Mouse (Mus musculus) kidney, adult 2 months (tissue): ENCODE measurements around the gene Gm11567. TPM values are rescaled to one million over a fixed set of nuclear protein-coding genes. Genes with fewer than 3 reads are reported as not detected.
"Not testable (repeated sequence)": the region's sequence is repeated elsewhere in the genome, so short reads cannot be mapped to it uniquely, and the experiment has no call there.

Source experiments
- DNase-seq: peaks from one replicate; pipeline ENCODE4 v3.0.0; 2021
- H3K27ac ChIP-seq: fragments of 200-500 bp; 2 replicates; pipeline ENCODE4 v1.5.1; 2012; ENCODE audit warnings: low read depth, low read length, control low read depth, inconsistent platforms; ENCODE audit not compliant: insufficient read depth
- H3K27me3 ChIP-seq: fragments of 200-500 bp; replicated peaks from 2 replicates; pipeline ENCODE4 v1.6.1; 2012; ENCODE audit warnings: mild to moderate bottlenecking, moderate library complexity, low read length, inconsistent platforms; ENCODE audit not compliant: control insufficient read depth, insufficient read depth
- H3K36me3 ChIP-seq: fragments of 200-500 bp; 2 replicates; pipeline ENCODE4 v1.6.1; 2012; ENCODE audit warnings: mild to moderate bottlenecking, moderate library complexity, low read length, inconsistent platforms; ENCODE audit not compliant: control insufficient read depth, insufficient read depth
- H3K4me1 ChIP-seq: fragments of 200-500 bp; 2 replicates; pipeline ENCODE4 v1.6.1; 2011; ENCODE audit warnings: low read length; ENCODE audit not compliant: control insufficient read depth, insufficient read depth
- H3K4me3 ChIP-seq: fragments of 200-500 bp; 2 replicates; pipeline ENCODE4 v1.5.1; 2011; ENCODE audit warnings: mild to moderate bottlenecking, low read depth, low read length, control low read depth; ENCODE audit not compliant: insufficient read depth
- CTCF ChIP-seq: fragments of 200-500 bp; conservative IDR thresholded peaks from 2 replicates; pipeline ENCODE4 v1.5.1; 2011; ENCODE audit warnings: low read depth, mild to moderate bottlenecking, control low read depth, low read length, moderate library complexity, mixed read lengths; ENCODE audit not compliant: insufficient read depth, insufficient read length
- POLR2A ChIP-seq: fragments of 200-500 bp; IDR thresholded peaks from one replicate; pipeline ENCODE4 v1.6.1; 2011; ENCODE audit warnings: low read depth, low read length, control low read depth
- WGBS: fragments of 180-500 bp; shearing (Covaris S2); methylation state at CpG from one replicate; pipeline ENCODE4 v1.1.7; 2018; 5-methylcytosine and 5-hydroxymethylcytosine counted together
- polyA plus RNA-seq: library from polyadenylated mRNA; depleted of rRNA; stranded (reverse); fragments of >200 nt; gene quantifications from 2 replicates; pipeline ENCODE4 v1.2.3, GENCODE M21; 2012; rRNA removed

Gm11567 gene
- polyA plus RNA-seq = not detected in 2 replicates

DNA sequence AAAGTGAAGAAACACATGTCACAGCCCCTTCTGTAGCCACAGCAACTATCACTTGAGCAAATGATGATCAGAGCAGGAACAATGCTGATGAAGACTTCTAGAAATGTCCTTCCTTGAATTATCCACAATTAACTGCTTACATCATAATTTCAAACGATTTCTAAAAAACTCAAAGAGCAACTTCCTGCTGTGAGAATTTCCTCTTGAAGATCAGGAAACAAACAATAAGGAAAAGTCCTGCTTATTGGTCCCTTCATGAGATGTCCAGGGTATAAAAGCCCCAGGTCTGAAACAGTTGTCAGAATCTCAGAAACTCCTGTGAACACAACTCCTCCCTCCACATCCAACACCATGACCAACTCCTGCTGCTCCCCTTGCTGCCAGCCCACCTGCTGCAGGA lies at the start of gene Gm11567:
Gm11567 (plus strand) TSS at position 301 of the 400 bp plus-strand sequence.
- not testable (repeated sequence) for H3K27me3 ChIP-seq, DNase-seq, H3K4me3 ChIP-seq, H3K36me3 ChIP-seq, H3K4me1 ChIP-seq, H3K27ac ChIP-seq
- 45% methylated on average over 1 of the region's 1 CpGs for WGBS

DNA sequence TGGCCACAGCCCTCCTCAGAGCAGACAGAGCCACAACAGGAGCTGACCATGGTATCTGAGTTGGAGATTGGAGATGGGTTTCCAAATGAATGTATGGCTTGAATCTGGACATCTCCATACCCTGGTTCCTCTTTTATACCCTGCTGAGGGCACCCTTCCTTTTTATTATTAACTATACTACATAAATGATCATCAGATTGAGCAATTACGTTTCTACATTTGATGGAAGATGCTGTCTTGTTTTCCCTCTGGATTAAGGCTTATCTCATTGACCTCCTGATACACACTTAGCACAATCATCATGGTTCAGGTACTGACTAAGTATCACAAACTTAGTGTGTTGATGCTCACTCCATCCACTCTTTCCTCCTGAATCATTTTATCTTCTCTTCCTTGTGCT lies 41.0 kb upstream of the Gm11567 start, which contains the start of gene 2300003K06Rik:
2300003K06Rik (minus strand) TSS at position 101 of the 400 bp plus-strand sequence.
- Histone ChIP-seq H3K36me3 (no peaks in the 10 kb centered on the region), H3K4me1 (no peaks in the 10 kb centered on the region), H3K27ac (no peak within 1 kb of the TSS), H3K4me3 (no peak within 1 kb of the TSS), H3K27me3 (no peaks in the 10 kb centered on the region)
- 73% methylated on average over 1 of the region's 1 CpGs for WGBS
- DNase-seq = no peak
- TF ChIP-seq CTCF (no peak), POLR2A (no peak)

DNA sequence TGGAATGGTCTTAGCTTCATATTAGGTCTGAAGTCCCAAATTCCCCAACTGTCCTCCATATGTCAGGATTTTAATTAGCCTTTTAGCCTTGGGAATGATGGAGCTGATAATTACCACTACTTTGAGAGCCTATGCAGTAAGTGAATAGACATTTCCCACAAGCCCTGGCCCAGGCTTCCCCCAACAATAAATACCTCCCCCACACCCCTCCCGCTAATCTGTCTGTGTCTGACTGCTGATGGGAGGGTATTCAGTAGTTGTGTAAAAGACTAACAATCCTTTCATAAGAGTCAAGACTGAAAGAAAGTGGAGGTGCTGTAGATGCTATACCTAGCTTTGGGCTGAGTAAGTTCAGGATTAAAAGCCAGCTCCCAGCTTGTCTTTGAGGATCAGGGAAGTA lies 36.8 kb upstream of the Gm11567 start:
- no peaks in the 10 kb centered on the region for H3K36me3 ChIP-seq
- no peaks in the 10 kb centered on the region for H3K4me1 ChIP-seq
- DNase-seq = no peak
- no peak overlapping the region for H3K27ac ChIP-seq
- no peak overlapping the region for H3K4me3 ChIP-seq
- WGBS = 29% methylated on average over 1 of the region's 1 CpGs
- no peaks in the 10 kb centered on the region for H3K27me3 ChIP-seq
- TF ChIP-seq POLR2A (no peak), CTCF (no peak)

- H3K27me3 ChIP-seq = no peaks in the 10 kb centered on the region
- H3K4me3 ChIP-seq = no peak overlapping the region
- DNase-seq = no peak
- H3K36me3 ChIP-seq = no peaks in the 10 kb centered on the region
- WGBS = 90% methylated on average over 2 of the region's 2 CpGs
- H3K4me1 ChIP-seq = no peaks in the 10 kb centered on the region
- no peak overlapping the region for H3K27ac ChIP-seq
- TF ChIP-seq POLR2A = no peak
- TF ChIP-seq CTCF = no peak
Measured at GRCm38 (mm10) chr11:99846746-99847145, 32.2 kb upstream of the Gm11567 start.

- 0 out of 2 replicates have a peak, but pooled peaks cover 1% of the 10 kb centered on the region for H3K27me3 ChIP-seq
- no peak within 1 kb of the TSS for H3K27ac ChIP-seq
- no peak within 1 kb of the TSS for H3K4me3 ChIP-seq
- no peaks in the 10 kb centered on the region for H3K4me1 ChIP-seq
- DNase-seq = no peak
- TF ChIP-seq CTCF (no peak), POLR2A (no peak)
- no peaks in the 10 kb centered on the region for H3K36me3 ChIP-seq
Measured at GRCm38 (mm10) chr11:99851508-99851907, 27.5 kb upstream of the Gm11567 start, which contains the start of gene Krtap4-16. Gene Krtap4-16 (minus strand): TSS chr11:99851608.

DNA sequence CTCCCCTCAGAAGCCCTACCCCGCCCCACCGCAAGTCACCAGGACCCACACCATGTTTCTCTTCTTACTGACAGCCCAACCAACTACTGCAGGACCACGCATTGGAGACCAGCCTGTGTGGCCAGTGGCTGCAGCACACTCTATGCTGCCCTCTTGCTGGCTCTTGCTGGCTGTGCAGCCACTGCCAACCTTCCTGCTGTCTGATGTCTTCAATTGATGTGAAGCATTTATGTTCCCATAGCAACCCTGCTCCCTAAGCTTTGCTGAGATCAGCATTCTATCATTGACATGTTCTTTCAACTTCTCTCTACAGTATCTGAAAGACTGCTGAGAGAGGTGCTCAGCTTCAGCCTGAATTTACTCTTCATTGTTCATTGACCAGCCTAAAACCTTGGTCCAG lies 24.9 kb upstream of the Gm11567 start:
- 58% methylated on average over 3 of the region's 3 CpGs for WGBS
- Histone ChIP-seq H3K4me1 (no peaks in the 10 kb centered on the region), H3K36me3 (no peaks in the 10 kb centered on the region), H3K27me3 (0 out of 2 replicates have a peak, but pooled peaks cover 1% of the 10 kb centered on the region), H3K4me3 (no peak overlapping the region), H3K27ac (no peak overlapping the region)
- TF ChIP-seq CTCF = peak; percentile 45
- no peak for TF ChIP-seq POLR2A
- no peak for DNase-seq

DNA sequence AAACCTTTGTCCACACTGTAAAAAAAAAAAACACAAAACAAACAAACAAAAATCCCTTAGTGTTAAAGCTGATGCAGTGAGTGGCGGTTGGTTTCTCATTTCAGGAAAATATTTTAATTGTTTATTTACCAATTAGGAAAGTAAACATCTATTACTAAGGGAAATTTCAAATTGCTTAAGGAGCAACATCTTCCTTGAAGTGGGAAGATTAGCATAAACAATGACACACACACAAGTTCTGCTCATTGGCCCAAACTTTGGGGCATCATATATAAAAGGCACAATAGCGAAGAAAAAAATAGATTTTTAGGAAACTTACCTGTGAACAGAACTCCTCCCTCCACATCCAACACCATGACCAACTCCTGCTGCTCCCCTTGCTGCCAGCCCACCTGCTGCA lies 21.4 kb upstream of the Gm11567 start, which contains the start of gene Gm11568:
Gm11568 (plus strand) TSS at position 301 of the 400 bp plus-strand sequence.
- 87% methylated on average over 2 of the region's 2 CpGs for WGBS
- Histone ChIP-seq H3K36me3 (no peaks in the 10 kb centered on the region), H3K4me1 (no peaks in the 10 kb centered on the region), H3K27me3 (0 out of 2 replicates have a peak, but pooled peaks cover 1% of the 10 kb centered on the region), H3K4me3 (no peak within 1 kb of the TSS), H3K27ac (no peak within 1 kb of the TSS)
- no peak for DNase-seq
- TF ChIP-seq POLR2A = no peak
- no peak for TF ChIP-seq CTCF

GRCm38 (mm10) chr11:99858761-99859160 lies 20.2 kb upstream of the Gm11567 start:
- Histone ChIP-seq H3K4me1 (no peaks in the 10 kb centered on the region), H3K27ac (no peak overlapping the region), H3K36me3 (no peaks in the 10 kb centered on the region), H3K27me3 (0 out of 2 replicates have a peak, but pooled peaks cover 1% of the 10 kb centered on the region), H3K4me3 (no peak overlapping the region)
- TF ChIP-seq CTCF (no peak), POLR2A (no peak)
- DNase-seq = no peak
- 81% methylated on average over 2 of the region's 2 CpGs for WGBS

DNA sequence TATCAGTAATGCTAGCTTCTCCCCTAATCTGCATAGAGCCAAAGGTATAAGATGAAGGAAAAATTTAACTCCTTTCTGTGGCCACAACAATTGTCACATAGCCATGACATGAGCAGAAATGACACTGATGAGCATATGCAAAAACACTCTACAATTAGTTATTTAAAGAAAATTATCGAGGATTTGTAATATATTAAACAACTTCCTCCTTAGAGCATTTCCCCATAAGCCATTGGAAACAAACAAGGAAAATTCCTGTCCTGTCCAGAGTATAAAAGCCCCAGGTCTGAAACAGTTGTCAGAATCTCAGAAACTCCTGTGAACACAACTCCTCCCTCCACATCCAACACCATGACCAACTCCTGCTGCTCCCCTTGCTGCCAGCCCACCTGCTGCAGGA lies 14.8 kb upstream of the Gm11567 start, which contains the start of gene Gm11559:
Gm11559 (plus strand) TSS at position 301 of the 400 bp plus-strand sequence.
- H3K27ac ChIP-seq, H3K27me3 ChIP-seq, H3K4me1 ChIP-seq, DNase-seq, H3K36me3 ChIP-seq, H3K4me3 ChIP-seq: not testable (repeated sequence)
- WGBS = 59% methylated on average over 1 of the region's 1 CpGs

GRCm38 (mm10) chr11:99873089-99873488 lies 5.9 kb upstream of the Gm11567 start, which contains the start of gene Krtap9-1:
Gene Krtap9-1 (plus strand): TSS chr11:99873389.
- H3K27ac ChIP-seq, DNase-seq, H3K4me1 ChIP-seq, H3K4me3 ChIP-seq, H3K36me3 ChIP-seq, H3K27me3 ChIP-seq: not testable (repeated sequence)
- 56% methylated on average over 1 of the region's 1 CpGs for WGBS
